Mouse (Mus musculus): ENCODE results near the gene Dbnl.

DNA sequence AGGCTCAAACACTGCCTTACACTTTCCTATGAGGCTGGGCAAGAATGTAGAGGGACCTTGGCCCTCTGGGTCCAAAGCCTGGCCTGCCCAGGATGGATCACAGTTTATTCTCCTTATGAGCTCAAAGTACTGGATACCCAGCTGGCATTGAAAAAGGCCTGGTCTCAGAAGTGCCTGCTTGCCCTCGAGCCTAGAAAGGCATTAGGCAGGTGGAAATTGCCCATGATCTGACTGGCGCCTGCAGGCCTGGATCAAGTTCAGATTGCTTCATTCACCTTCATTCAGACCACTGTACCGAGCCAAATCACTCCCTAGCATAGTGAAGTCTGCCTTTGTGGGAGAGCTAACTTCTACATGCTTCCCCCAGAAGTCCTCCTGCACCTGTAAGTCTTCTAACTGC, 48.4 kb upstream of the Dbnl start:
- TF ChIP-seq CTCF (IDR thresholded peaks at IDR 0.05; ENCODE audit: extremely low read depth, insufficient read length, insufficient replicate concordance, low read depth, low read length) (no peak), POLR2A (IDR thresholded peaks at IDR 0.05; ENCODE audit: low read depth, low read length) (peak; percentile 72; the same call in 1 of the 2 replicates)

Measured in small intestine, adult 2 months (tissue).